Mouse (Mus musculus) frontal cortex, postnatal 10 days (tissue): Measurements from ENCODE around the gene Nrip3.

ENCODE experiments used
- DNase-seq, 2 experiments: peaks; one replicate each; pipeline ENCODE4 v3.0.0; 2022; ENCODE audit warnings: low spot score in 2 of 2, mixed read lengths in 1 of 2

Gene Nrip3

DNA sequence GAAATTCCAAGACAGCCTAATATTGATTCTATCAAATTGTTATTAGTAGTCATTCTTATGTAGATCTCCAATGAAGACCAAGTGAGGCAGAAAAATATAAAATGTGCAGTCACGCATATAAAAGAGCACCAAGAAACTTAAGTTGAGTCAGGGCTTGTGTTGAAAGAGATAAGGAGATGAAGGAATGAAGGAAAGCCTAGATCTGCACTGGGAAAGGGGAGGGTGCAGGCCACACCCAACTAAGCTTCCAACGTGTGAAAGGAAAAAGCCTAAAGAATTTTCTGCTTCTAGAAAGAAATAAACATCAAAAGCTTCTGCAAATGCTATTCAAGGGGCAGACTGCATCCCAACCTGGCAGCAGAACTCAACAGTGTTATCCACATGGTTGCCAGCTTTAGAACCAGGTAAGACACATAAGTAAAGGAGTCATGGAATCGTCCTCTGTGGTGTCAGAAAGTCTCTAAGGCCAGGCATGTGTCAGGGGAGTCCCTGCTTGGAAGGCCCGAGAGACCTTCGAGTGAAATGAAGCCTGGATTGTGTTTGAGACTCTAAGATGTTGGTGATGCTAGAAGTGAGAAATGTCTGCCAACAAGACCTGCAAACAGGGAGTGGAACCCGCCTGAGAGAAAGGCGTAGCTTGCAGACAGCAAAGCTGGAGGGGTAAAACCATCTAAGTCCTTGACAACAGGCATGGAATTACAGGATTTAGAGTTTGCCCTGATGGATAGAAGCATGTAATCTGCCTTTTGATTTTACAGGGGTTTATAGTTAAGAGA, 14.1 kb downstream of the Nrip3 start:
- DNase-seq, result no peak

DNA sequence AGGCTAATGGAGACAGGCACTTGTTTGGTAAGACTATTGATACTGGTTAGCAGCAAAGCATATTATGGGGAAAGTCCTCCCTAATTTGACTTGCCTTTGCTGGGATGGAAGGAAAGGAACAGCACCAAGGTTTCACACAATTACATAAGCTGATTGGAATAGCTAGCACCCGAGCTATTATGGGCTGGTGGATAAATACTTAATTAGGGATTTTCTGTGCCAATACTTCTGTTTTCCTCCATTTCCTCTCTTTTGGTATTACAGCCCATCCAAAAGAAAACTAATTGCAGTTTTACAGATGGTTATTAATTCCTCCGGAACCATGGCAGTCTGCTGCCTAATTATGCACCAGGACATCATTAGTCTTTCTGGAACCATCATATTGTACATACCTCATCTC, 17.8 kb downstream of the Nrip3 start:
- DNase-seq, result no peak

DNA sequence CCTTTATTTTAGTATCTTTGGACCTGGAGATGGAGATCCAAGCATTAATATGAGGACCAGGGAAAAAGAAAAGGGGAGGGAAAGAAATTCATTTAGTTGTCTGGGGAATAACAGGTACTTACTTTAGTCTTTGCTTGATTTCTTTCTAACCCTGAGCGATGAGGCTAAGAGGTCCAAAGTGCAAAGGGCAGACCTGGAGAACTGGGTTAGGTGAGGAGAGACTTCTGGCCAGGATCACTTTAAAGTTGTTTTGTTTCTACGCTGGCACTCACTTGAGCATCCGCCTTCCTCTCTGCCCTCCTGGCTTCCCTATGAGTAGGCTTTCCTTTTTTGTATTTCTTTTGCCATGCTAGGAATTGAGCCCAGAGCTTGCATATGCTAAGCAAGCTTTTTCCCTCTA, 25.5 kb downstream of the Nrip3 start:
- DNase-seq, result no peak

DNA sequence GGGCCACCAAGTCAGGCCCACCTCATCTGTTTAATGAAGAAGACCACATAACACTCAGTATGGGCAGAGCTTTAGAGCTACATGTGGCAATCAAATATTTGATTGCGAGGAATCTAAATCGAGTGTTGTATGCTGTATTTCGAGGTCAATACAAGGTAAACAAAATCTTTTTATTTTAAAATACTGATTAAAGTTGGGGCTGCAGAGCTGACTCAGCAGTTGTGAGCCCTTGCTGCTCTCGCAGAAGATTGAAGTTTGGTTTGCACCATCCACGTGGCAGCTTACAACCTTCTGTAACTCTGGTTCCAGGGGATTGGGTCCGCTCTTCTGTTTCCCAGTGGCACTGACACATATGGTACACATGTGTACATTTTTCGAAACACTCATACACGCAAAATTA, 27.8 kb downstream of the Nrip3 start:
- no peak for DNase-seq

DNA sequence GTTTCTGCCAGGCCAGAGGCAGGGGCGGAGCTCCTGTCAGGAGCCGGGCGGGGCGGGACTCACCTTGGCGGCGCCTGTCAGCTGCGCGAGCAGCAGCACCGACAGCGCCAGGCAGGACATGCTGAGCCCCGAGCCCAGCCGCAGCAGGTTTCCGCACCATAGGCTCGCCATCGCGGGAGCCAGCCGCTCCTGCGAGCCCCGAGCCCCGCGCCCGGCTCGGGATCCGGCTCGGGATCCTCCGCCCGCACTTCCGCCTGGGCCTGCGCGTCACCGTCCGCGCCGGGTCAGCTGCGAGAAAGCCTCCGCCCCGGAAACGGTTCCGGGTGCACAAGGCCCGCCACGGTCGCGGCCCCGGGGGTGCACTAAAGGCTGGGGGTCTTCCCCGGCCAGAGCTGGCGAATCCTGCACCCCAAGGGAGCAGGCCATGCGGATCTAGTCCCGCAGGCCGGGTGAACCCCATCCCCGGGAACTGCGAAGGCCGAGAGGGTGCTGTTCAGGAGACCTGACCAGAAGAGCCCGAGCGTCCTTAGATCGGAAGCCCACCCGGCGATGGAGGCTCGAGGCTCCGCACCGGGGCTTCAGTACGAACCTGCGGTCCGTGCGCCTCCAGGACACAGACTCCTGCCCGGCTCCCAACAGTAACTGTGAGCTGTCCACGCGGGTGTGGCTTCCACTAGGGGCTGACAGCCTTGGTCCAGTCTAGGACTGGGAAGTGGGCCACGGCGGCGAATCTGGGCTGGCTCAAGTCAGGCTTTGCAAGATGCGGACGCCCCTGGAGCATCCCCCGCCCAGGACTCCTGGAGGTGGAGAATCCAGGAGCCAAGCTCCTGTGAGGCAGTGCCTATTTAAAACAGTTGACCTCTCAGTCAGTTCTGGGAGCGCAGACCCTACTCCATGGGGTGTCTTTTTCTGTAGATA, 29.6 kb downstream of the Nrip3 start, which contains the start of gene Tmem9b:
Gene Tmem9b, minus strand, starts transcription at position 868 of the 918 bp plus-strand sequence.
- peak; percentile 67 to 82 for DNase-seq

DNA sequence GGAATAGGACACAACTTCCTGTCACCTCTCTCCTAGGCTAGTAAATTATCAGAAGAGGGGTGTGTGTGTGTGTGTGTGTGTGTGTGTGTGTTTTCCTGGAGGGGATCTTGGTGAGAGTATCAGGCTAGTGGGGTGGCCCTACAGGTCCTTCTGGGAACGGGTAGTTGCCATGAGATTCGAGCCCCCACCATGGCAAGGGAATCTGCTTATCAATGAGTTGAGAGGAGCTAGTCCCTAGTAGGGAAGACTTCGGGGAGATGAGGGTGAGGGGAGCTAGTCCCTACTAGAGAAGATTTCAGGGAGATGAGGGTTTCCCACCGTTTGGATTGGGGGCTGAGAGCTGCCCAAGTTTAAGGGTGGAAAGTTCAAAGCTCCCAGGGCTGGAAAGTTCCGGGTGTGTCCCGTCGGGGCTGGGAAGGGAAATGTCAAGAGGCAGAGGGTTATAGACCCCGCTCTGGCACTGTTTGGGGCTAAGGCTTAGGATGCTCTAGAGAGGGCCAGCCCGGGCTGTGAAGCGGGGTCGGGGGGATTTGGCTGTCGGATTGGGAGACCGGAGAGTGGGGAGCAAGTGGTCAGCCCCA, 30.3 kb downstream of the Nrip3 start:
- DNase-seq, result no peak

DNA sequence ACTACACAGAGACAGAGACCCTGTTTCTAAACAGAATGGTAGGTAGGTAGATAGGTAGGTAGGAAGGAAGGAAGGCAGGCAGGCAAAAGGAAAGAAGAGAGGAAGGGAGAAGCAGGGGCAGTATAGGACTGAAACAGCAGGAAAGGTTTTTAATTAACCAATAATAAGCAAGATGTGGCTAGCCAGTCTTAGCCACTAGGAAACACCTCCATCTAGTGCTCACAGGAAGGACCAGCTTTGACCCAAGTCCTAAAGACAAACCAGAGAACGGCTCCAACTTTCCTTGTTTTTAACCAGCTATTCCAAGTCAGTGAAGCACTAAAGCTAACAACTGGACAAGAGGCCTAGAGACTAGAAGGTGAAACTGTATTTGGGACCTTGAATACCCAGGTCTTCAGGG, 34.1 kb downstream of the Nrip3 start:
- DNase-seq, result no peak

DNA sequence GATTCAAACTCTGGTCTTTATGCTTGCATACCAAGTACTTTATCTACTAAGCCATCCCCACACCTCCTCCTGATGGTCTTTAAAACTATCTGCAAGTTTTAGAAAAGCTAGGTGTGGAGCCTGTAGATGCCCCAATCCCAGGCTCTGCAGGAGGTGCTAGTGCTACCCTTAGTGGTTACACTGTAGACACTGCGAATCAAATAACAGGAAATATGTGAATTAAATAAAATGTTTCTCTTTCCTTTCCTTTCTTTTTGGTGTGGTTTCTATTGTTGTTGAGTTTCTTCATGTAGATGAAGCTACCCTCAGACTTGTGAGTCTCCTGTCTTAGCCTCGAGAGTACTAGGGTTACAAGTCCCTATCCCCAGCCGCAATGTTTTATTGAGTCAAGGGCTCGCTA, 40.1 kb downstream of the Nrip3 start:
- DNase-seq, result no peak

DNA sequence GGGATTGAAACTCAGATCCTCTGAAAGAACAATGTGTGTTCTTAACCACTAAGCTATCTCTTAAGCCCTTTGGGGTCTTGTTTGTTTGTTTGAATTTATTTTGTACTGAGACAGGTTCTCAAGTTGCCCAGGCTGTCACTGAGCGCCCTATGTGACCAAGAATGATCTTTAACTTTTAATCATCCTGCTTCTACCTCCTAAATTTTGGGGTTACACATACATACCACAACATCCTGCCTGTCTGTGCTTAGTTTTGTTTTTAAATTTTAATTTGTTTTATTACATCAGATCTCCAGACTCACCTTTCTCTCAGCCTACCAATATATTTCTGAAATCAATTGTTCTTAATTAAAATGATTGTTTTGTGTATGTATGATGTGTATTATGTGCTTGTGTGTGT, 40.8 kb downstream of the Nrip3 start:
- DNase-seq, result no peak

DNA sequence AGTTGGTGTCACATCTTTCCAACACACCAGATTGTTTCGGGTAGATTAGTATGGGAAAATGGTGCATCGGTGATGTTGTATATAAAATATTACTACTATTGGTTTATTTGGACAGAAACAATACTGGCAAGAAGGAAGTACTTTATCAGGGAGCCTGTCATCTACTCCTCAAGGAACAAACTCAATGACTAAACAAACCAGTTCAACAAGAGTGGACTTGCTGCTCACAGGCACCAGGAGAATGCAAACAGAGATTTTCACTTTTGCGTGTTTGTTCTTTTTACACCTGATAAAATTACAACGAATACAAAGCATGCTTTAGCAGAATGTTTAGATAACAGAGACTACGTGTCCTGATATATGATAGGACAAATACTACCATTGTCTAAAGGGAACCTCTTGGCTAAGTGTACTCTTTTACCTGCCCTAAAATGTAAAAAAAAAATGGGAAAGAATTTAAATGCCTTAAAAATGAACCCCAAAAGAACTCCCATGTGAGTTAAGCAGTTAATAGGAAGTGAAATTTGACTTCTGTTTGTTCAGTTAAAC, 41.9 kb downstream of the Nrip3 start:
- no peak for DNase-seq

DNA sequence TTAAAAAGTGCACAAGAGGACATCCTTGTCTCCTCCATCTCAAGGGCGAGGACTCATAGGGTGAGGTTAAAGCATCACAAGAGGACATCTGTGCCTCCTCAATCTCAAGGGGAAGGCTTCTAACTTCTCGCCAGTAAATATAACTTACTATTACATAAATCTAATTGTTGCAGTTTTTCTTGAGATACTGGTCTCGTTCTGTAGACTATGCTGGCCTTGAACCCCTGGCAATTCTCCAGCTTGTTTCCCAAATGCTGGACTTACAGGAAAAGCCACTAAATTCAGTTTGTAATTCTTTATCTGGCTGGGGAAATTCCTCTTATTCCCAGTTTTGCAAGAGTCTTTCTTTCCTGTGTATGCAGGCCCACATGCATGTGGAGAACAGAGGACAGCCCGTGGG, 47.0 kb downstream of the Nrip3 start:
- DNase-seq, result no peak

DNA sequence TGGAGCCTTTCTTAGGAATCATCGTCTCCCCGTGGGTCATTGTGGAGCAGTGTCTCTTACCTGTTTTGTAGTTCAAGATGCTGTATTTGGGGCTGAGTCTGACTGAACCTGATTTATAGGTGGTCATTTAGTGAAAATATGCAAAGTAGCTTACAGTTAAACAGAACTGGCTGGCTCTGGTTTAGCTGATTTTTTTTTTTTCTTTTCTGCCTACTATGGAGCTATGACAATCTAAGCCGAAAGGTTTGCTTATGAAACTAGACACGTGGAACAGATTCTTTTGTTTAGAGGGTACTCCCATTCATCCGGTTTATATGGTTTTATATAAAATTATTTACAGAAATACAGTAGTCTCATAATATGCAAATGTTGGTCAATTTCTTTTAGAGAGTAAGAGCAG, 50.2 kb downstream of the Nrip3 start, which contains the start of gene Ascl3:
Gene Ascl3, minus strand, starts transcription at position 101 of the 400 bp plus-strand sequence.
- no peak for DNase-seq

DNA sequence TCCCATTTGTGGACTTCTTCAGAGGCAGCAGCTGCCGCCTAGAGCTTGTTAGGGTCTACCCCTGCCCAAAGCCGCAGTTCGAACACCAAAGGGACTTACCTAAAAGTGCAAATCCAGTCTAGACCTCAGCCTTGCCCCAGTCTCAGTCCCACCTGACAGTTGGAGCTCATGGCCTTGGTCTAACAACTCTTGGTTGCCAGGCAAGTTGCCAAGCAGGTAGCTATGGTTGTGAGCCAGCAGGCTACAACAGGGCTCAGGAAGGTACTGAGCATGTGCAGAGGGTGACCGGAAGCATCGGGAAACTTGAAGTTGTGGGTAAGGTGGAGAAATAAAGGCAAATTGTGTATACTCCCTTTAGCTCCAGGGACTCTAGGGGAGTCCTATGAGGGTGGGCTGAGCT, 58.1 kb downstream of the Nrip3 start, which contains the start of gene BC051019:
Gene BC051019, minus strand, starts transcription at position 154 of the 400 bp plus-strand sequence.
- DNase-seq, result no peak

DNA sequence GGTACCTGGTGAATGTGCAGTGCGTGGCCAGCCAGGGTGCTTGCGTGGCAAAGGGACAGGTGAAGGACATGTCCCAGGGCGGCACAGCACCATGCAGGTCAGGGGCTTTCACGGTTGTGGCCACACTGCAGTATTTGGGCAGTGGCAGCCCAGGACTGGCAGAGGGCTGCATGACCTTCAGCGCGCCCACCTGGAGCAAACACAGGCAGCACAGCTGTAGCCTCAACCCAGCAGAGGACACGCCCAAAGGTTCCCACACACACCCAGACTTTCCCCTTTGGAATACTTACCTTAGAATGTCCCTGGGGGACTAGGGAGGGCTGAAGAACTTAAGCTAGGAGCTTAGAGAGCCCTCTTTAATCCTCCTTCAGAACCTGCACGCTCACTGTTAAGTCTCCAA, 58.7 kb downstream of the Nrip3 start:
- DNase-seq, result no peak

DNA sequence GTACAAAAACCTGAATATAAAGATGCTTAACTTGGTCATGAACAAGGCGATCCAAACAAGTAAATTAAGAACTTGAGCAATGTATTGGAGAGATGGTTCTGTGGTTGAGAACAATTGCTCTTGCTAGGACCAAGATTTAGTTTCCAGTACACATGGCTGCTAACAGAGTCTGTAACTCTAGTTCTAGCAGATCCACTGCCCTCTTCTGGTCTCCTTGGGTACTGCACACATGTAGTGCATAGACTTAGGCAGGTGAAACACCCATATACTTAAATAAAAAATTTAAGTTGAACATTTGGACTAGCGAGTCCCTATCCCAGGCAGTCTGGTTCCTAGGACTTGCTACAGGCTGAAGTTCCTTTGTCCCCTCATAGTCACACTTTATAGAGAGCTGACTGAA, 59.2 kb downstream of the Nrip3 start:
- no peak for DNase-seq

DNA sequence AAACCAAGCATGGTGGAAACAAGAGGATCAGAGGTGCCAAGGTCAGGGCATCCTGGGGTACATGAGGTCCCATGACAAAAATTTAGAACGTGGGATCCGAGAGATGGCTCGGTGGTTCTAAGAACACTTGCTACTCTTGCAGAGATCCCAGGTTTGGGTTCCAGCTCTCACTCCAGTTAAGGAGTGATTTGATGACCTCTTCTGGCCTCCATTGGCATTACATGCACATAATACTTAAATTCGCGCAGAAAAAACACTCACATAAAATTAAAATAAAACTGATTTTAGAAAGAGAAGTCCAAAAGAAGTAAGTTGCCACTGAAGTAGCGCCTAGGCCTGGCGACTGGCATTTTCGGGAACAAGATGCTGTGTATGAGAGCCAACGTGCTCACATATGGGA, 62.5 kb downstream of the Nrip3 start:
- no peak for DNase-seq

DNA sequence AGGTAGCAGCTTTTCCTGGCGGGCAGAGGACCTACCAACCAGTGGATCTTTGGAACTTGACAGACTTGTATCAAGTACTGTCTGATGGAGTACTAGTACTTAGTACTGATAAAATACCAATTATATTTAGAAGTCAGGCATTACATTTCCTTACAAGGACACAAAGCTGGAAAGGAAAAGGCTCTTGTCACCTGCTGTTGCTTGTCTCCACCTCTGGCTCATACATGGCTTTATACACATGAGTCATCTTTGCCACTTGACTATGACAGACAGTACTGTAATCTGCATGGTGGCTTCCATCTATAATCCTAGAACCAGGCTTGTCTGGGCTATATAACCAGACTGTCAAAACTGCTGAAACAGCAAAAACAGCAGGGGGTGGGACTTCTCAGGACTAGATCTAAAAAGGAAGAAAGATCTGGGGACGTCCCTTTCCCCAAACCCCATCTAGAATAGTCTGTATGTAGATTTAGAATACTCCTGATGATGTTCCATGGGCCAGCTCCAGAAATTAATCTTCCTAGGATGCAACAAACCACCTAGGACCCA, 68.3 kb downstream of the Nrip3 start:
- DNase-seq, result no peak

DNA sequence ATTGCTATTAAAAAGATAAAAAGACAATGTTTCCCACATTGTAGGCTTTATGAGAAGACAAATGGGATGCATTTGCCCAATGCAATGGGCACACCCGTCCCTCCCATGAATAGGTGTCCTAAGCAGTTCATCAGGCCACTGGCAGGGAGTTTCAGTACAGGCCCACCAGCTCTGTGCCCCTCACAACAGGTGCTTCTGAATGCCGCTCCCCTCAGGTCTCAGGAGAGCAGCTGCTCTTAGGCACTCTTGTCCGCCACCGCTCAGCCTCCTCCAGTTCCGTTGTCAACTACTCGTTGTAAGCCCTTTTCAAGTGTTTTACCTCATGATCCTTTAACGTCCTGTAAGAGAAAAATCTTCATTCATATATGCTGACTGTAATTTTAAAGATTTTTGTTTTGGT, 69.6 kb downstream of the Nrip3 start:
- no peak for DNase-seq

DNA sequence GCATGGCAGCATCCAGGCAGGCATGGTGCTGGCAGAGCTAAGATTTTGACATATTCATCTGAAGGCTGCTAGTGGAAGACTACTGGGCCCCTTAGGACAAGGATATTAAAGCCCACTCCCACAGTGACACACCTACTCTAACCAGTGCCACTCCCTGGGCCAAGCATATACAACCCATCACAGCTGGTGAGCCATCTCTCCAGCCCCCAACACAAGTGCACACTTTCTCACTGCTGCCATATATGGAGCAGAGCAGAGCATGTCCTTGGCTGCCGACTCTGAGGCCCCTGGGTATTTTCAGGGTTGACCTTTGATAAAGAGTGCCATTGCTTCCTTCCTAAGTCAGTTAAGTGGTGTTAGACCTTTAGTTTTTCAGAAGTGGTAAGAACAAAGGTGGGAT, 71.8 kb downstream of the Nrip3 start:
- no peak for DNase-seq

DNA sequence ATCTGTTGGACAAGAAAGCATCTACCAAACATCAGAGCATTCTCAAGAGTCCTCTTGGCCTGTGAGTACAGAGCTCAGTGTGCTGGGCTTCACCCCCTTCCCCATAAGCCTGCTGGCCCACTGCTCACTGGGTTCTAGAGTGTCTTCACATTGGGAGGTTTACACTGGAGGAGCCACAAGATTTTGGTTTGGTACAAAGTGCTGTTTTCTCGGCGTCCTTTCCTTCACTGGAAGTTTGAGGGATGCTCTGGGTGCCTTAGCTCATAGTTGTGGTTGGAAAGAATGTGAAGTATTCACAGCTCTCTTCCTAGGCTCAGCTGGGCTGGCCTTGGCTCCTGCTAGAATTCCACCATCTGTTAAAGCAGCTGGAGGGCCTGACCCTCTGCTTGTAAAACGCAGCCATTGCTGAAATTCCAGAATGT, 72.9 kb downstream of the Nrip3 start:
- DNase-seq, result no peak
